Mouse (Mus musculus): ENCODE measurements around the gene Dscaml1.

The Dscaml1 gene

DNA sequence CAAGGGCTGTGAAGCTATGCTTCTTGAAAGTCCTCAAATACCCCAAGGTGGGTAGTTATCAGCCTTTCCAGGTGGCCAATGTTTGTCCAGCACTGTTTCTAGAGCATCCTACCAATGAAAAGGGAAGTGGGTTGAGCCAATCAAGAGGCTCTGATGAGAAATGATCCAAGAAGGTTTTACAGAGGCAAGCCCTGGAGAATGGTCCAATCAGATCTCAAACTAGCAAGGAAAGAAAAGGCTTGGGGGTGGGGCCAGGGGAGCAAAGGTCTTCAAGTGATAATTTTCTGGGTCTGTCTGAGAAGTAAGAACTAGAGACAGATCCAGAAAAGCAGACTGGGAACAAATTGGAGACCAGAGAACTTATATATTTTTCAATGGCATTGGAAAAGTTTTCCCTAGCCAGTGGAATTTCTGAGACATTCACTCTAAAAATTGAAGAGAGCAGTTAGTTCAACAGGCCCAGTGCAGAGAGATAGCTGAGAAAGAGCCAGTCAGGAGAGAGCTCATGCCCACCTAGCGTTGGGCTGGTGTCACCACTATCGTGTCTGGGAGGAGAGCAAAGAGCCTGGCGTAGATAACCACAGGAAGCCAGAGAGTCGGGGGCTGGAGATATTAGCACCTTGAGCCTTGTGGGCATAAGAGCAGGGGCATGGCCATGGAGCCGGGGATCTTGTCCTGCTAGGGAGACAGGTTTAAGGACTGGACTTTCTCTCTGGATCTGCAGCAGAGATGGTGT, 140.6 kb downstream of the Dscaml1 start:
- no peak for DNase-seq (ENCODE audit: low read depth, low spot score)

DNA sequence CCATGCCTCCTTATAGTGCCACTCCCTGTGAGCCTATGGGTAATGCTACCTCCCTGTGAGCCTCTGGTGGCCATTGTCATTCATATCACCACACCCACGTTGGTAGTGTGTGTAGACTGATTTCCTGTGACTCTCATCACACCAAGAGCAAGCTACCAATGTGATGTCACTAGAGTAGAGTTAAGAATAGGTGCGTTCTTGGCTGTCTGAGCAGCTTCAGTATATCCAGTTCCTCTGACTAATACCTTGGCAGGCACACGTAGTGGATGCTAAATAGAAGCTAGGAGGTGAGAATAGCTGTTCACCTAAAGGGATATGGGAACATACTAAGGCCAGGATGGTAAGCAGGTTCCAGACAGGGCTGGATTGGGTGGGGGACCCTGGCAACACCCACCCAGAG, 143.3 kb downstream of the Dscaml1 start:
- DNase-seq (ENCODE audit: low read depth, low spot score) = peak; percentile 38

DNA sequence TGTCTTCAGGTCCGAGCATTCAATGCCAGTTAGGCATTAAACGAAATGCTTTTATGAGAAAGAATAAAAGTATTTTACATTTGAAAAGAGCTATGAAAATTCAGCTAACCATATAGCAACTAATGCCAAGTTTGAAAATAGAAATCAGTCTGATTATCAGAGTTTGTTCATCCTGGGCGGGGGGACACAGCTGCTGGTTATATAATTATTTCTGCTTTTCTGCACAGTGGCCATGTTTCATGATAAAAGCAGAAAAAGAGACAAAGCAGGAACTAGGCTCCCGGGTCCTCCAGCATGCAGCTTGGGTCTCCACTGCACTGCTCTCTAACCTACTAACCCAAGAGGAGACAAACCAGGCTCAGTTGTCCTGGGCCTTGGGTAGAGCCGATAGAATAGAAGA, 143.9 kb downstream of the Dscaml1 start:
- DNase-seq (ENCODE audit: low read depth, low spot score) = no peak

DNA sequence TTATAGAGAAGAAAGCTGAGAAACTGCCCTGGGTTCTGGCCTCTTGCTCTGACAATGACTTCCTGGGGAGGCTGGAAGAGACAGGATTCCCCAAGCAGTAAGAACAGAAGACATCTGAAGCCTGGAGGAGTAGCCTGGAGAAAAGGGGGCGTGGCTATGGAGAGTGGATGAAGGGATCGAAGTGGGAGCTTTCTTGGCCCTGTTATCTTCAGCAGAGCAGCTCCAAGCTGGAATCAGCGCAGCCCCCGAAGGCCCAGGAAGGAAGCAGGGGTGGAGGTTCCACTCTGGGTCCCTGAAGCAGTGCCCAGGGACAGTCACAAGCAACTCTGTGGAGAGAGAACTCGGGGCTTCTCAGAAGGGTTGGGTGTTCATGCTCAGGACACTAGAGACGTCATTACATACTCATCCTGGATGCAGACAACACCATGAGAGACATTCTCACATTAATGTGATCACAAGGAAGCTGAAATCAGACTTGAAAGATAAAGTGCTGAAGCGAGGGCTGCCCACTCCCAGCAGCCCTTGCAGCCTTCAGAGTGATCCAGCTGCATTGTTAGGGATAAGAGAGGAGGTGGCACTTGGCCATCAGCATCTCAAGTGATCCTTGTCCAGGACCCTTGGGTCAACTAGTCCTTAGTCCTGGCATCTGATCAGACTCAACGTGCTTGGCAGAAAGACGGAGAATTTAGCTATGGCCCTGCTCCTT, 146.5 kb downstream of the Dscaml1 start:
- peak; percentile 23 for DNase-seq (ENCODE audit: low read depth, low spot score)

DNA sequence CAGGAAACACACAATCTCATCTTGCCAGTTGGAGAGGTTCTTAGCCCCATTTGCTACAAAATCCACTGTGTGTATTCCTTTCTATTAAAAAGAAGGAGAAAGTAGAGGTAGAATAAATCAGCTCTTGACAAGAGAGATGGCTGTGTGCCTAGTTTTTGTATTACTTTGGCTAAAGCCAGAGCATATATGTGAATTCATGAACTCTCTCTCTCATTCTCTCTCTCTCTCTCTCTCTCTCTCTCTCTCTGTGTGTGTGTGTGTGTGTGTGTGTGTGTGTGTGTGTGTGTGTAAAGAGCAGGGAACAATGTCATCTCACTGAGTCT, 147.0 kb downstream of the Dscaml1 start:
- no peak for DNase-seq (ENCODE audit: low read depth, low spot score)

DNA sequence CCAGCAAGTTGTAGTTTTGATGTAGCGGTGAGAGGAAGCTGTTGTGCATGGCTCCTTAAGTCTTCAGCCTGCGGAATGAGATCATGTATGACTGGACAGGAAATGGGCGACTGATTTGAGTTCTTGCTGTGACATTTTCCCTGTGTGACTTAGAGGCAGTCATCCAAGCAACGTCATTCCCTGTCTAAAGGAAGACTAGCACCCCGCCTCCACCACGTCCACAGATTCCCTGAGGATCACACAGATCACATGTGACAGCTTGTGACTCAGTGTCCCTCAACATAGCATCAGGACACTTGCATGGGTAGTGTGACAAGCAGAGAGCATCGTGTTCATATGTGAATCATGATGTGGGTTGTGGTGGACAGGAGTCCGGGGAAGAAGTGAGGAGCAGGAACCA, 147.6 kb downstream of the Dscaml1 start:
- DNase-seq (ENCODE audit: low read depth, low spot score) = no peak

DNA sequence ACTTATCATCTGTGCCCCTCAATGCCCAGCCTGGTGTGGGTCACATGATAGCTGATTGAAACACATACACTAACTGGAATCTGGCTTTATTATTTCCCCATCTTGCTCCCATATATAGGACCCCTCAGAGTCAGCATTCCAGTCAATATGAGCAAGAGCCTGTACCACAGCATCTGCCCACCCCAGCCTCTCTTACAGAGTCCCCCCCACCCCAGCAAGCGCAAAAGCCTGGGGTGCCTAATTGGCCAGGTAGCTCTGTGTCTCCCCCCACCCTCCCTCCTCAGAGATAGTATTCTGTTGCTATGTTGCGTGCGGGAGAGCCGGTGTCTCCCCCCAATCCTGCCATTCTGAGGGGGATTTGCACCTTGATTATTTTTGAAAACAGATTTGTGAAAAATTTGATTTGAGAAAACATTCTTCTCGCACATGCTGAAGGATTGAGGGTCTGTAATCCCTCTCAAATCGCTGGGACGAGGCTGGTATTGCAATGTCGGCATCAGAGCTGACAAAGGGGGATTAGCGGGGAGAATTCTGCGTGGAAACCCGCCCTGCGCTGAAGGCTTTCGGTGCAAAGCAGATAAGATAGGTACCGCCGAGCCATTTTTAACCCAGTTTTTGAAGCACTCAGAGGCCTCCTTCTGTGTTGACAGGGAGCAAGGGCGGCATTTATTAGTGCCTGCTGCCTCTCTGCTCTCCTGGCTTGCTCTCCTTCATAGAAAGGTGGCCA, 153.8 kb downstream of the Dscaml1 start:
- no peak for DNase-seq (ENCODE audit: low read depth, low spot score)

DNA sequence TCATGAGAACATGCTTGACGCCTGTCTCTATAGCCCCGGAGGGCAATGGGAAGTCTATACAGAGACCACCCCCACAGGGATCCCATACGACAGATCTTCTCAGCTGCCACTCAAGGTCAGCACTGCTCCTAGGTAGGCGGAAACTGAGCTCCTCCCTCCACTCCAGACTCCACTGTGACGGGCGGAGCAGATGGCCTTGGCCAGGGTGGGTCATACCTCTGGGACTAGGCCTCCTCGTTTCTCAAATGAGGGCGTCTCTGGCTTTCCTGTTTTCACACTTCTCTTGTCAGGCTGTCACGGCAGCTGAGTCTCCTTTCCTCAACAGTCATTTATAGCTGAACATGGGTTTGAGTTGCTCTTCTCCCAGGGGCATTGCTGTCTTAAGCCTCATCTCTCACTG, 160.0 kb downstream of the Dscaml1 start:
- DNase-seq (ENCODE audit: low read depth, low spot score) = no peak

DNA sequence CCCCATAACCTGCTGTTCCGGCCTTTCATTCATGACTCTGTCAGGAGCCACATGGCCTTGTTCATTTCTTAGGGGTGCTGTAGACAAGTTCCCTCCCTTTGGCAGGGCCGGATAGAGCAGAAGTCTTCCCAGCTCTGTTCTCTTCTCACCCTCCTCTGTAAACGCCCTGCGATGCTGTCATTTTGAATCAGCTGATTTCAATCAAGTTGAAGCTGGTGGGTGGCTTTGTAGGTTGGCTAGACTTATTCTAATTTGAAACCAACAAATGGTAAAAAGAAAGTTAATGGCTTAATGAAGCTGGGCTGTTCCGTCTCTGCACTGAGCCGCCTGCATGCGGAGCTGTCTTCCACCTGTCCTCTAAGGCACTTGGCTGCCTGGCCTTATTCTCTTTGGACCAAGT, 161.3 kb downstream of the Dscaml1 start:
- no peak for DNase-seq (ENCODE audit: low read depth, low spot score)

DNA sequence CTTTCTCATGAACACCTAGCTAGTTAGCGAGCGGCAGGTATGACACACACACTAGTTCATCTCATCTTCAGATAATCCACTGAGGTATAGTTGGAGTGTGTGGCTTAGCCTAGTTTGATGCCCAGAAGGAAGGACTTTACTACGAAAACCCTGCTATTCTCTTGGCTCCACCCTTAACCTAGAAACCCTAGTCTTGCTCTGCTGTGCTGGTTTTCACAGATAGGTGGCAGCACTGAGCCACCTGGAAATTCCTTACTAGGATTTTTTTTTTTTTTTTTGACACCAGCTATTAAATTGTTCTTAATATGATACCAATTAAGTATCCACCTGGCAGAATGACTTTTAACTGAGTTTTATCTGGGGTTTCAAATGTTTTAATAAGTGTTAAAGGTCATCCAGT, 163.4 kb downstream of the Dscaml1 start:
- peak; percentile 69 for DNase-seq (ENCODE audit: low read depth, low spot score)

DNA sequence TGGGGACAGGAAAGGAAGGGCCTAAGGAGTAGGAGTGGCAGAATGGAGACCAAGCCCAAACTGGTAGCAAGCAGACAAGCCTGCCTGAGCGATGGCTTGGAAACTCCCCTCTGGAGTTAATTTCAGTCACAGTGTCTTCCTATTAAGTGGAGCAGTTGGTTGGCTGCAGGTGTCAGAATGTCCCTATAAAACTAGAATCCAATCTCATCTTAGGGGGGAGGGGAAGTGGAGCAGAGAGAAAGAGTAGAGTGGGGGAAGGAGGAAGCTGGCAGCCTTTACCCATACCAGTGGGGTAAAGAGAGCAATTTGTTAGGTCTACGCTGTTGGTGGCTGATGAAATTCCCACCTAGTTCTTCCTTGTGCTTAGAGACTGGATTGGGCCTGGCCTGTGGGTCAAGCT, 164.6 kb downstream of the Dscaml1 start:
- no peak for DNase-seq (ENCODE audit: low read depth, low spot score)

DNA sequence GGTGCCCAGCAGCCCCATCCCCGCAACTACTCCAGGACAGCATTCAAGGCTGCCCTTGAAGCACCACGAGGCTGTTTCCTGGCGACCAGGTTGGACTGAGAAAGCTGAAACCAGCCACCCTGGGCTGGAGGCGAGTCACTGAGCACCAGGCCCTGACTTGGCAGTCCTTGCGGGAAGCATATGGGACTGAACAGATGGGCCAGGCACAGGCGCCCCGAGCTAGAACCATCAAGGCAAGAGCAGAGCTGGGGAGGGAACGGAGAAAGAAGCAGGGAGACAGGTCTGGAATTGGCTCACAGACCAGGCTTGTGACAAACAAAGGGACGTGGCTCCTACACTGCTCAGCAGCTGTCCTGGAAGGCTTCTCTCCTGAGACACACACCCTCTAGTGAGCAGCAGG, 165.9 kb downstream of the Dscaml1 start:
- no peak for DNase-seq (ENCODE audit: low read depth, low spot score)

DNA sequence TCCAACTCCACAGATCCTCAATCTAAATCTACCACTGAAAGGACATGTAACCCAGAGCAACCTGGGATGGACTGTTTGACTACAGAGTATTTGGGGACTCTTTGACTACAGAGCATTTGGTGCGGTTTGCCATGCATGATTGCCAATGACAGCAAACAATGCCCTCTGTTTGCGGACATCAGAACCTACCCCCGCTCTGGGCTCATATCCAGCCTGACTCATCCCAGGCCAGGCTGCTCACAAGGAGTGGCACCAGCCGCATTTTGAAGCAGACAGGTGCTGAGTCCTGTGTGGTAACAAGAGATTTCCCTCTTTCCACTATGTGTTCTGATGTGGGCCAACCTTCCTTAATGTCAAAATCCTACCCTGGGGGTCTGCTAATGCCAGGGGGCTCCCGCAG, 171.7 kb downstream of the Dscaml1 start:
- no peak for DNase-seq (ENCODE audit: low read depth, low spot score)

DNA sequence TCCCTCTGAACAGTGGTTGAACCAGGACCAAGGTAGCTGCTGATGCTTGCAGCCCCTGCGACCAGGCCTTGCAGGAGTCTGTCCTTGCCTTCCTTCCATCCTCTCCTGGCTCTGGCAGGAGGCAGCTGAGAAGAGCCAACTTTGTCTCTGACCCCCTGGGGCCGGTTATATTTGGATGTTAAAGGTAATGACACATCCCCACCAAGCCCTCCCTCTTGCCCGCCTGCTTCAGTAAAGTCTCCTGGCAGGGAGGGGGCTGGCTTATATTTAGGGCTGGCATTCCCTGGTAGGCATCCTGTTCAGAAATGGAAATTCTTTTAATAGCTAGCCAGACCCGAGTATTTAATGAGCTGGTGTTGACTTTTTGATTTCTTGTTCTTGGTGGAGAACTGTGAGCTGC, 172.9 kb downstream of the Dscaml1 start:
- DNase-seq (ENCODE audit: low read depth, low spot score) = no peak

DNA sequence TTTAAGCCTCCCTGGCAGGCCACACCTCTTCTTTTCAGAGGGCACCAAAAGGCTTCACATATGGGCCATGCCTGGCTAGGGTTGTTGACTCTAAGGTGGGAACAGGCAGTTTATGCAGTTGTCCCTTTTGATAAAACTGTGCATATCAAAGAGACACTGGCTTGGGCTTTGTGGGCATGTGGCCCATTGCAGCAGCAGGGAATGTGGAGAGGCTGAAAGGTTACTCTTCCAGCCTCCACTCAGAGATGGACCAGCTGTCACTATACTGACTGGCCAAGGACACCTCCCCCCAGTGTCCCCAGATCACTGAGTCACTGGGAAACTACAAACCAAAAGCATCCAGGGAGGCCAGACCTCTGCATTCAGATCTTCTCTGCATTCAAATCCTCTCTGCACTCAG, 180.9 kb downstream of the Dscaml1 start:
- no peak for DNase-seq (ENCODE audit: low read depth, low spot score)

DNA sequence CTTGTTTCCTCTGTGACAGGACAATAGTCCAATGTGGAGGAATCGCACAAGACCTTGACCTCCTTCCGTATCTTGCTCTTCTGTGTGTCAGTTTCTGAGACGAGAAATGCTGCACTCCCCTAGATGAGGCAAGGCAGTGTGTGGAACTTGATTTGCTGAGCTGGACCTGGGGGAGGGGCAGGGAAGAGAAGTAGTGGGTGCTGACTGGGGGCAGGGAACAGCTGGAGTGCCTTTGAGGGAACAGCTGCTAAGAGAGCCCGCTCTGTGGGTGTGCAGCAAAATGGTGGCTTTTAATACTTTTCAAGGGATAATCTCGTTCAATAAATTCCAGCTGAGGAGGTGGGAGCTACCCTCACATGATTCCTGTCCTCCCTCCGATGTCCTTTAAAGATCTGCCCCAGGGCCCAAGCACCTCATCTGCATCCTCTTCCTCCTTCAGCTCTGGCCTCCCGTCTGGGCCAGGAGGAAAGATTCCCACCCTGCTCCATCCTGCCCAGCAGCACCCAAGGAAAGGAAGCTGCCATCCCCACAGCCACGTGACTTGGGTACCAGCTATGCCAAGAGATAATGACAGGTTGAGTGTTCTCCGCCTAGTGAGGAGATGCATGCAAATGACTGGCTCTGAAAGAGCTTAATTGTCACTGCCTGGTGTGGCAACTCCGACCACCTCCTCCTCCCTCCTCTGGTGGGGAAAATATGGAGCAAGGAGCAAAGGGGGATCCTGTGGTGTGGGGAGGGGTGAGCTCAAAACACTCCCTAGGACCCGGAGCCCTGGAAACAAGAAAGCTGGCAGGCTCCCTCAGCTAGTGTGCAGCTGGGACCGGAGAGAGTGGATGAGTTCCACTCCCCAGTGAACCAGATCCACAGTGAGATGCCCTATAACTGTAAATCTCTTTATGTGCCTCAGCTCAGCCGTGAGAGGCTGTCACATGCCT, 181.9 kb downstream of the Dscaml1 start:
- no peak for DNase-seq (ENCODE audit: low read depth, low spot score)

DNA sequence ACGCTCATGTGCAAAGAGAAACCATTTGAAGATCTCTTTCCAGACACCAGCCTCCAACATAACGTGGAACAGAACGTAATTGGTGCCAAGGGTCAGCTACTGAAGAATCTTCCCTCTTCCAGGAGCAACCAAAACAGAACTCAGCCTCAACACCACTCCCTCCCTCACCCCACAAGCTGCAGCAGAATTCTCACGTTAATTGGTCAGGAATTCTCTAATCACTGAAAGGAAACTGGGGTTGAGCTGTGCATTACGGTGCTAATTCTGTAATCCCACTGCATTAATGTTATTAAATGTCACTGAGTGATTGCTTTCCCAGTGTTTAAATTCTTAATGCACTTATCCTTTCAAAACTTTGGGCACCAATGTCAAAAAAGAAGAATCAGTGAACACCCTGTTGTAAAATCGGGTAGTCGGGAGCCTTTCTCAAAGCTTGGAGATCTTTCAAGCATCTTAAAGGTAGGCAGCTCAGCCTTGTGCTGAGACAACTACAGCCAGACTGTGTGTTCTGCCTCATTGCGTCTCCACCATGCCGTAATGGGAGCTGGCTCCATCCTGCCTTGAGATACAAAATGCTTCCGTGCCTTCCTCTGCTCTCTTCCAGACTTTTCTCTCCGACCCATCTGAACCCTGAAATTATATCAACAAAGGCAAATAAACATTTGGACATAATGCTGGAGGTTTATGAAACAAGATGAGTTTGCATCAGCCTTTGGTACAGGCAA, 184.1 kb downstream of the Dscaml1 start:
- DNase-seq (ENCODE audit: low read depth, low spot score) = no peak

DNA sequence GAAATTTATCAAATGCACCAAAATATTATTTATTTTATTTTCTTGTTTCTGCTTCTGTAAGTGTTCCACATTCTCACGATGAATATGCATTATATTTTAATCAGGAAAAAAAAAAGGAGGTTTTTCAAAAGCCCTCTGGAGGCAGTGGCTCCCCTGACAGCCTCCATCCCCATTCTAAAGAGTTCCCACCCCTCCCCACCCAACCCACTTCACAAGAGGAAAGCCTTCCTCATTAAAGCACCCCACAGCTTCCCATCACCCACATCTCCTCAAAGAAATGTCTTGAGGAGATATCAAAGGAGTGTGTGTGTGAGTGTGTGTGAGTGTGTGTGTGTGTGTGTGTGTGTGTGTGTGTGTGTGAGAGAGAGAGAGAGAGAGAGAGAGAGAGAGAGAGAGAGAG, 188.2 kb downstream of the Dscaml1 start:
- DNase-seq (ENCODE audit: low read depth, low spot score) = no peak

DNA sequence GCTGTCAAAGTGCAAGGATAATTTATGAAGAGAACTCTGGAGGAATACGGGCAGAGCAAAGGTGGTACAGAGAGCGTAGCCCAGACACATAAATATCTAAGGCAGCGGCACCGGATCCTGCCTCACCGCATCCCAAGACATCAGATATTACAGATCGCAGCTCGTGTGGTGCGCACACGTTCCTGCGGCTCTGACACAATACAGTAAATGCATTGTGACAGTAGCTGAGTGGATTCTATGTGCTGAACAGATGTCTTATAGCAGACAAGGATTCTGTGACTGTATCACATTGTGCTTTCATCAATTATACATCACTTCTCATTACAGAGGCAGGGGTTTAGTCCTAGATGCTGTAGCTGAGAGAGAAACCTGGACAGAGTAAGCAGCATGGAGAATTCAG, 191.5 kb downstream of the Dscaml1 start:
- DNase-seq (ENCODE audit: low read depth, low spot score) = no peak

DNA sequence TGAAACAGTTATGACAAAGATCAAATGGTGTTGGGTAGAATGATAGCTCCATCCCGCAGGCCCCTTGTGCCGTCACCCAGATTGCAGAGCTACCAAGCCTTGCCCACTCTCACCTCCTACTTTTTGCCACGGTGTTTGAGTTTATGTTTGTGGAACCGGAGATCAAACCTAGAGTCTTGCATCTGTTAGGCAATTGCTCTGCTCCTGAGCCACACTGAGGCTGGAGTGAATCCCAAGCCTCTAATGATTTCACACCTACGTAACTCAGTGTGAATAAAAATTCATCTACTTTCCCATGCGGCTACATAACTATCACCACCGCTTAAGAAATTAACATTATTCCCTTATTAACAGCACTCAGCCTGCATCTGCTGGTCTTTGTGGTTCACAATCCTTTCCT, 192.0 kb downstream of the Dscaml1 start:
- no peak for DNase-seq (ENCODE audit: low read depth, low spot score)

DNA sequence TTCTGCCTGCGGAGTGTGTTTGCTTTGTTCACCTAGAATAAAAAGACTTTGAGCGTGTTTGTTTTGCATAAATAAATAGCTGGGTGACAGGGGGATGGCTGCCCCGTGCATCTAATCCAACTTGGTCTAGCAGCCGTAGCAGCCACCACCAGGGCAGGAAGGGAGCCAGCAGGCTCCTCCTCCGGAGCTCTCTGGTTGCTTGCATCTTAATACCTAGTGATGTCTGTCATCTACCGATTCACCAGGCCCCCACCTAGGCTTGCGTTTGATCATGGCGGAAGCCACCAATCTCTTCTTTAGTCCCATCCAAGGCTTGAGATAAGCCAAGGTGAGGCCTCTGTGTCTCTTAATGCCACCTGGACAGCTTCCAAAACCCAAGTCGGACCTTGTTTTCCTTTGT, 193.6 kb downstream of the Dscaml1 start:
- DNase-seq (ENCODE audit: low read depth, low spot score) = no peak
